Mouse (Mus musculus) gastrocnemius, adult 18-20 months (tissue): ENCODE data around the gene Hnrnpul1. TPM values are rescaled to one million over a fixed set of nuclear protein-coding genes. Genes with fewer than 3 reads are reported as not detected.

Source experiments
- DNase-seq: peaks from one replicate; pipeline ENCODE4 v3.0.0; 2021; ENCODE audit warnings: low spot score
- total RNA-seq, 2 experiments: library from RNA; stranded (reverse); gene quantifications; 2 replicates each; pipeline ENCODE4 v1.2.3; 2021

Gene Hnrnpul1
- total RNA-seq, 2 experiments from 2014 or later, result 69.1 to 73.4 TPM

- DNase-seq, result no peak
Measured at GRCm38 (mm10) chr7:25690051-25690450, 64.5 kb downstream of the Hnrnpul1 start.

- DNase-seq, result no peak
Measured at GRCm38 (mm10) chr7:25689603-25690021, 64.9 kb downstream of the Hnrnpul1 start.

GRCm38 (mm10) chr7:25688810-25689586 is 65.6 kb downstream of the Hnrnpul1 start:
- peak; percentile 67 for DNase-seq

- DNase-seq, result no peak
Measured at GRCm38 (mm10) chr7:25687811-25688401, 66.7 kb downstream of the Hnrnpul1 start.

- DNase-seq, result peak; percentile 67
Measured at GRCm38 (mm10) chr7:25686680-25687531, 67.7 kb downstream of the Hnrnpul1 start, which contains the start of gene Tgfb1. Gene Tgfb1 (plus strand): TSS chr7:25687002.

GRCm38 (mm10) chr7:25685926-25686470 is 68.6 kb downstream of the Hnrnpul1 start:
- no peak for DNase-seq

GRCm38 (mm10) chr7:25684659-25685058 is 69.9 kb downstream of the Hnrnpul1 start:
- DNase-seq, result no peak

- DNase-seq, result no peak
Measured at GRCm38 (mm10) chr7:25683474-25684180, 70.9 kb downstream of the Hnrnpul1 start.

- DNase-seq, result no peak
Measured at GRCm38 (mm10) chr7:25681341-25682231, 73.0 kb downstream of the Hnrnpul1 start.

- DNase-seq, result peak; percentile 95
Measured at GRCm38 (mm10) chr7:25680514-25681258, 73.9 kb downstream of the Hnrnpul1 start, which contains the start of gene B9d2. Gene B9d2 (plus strand): TSS chr7:25680780.

GRCm38 (mm10) chr7:25679971-25680370 is 74.6 kb downstream of the Hnrnpul1 start:
- DNase-seq, result no peak

GRCm38 (mm10) chr7:25677013-25677412 is 77.5 kb downstream of the Hnrnpul1 start:
- no peak for DNase-seq

- peak; percentile 70 for DNase-seq
Measured at GRCm38 (mm10) chr7:25676085-25676781, 78.3 kb downstream of the Hnrnpul1 start.

- no peak for DNase-seq
Measured at GRCm38 (mm10) chr7:25675405-25675804, 79.2 kb downstream of the Hnrnpul1 start.

- DNase-seq, result no peak
Measured at GRCm38 (mm10) chr7:25674719-25675300, 79.7 kb downstream of the Hnrnpul1 start, which contains the start of gene Tmem91. Gene Tmem91 (minus strand): TSS chr7:25675166.

- DNase-seq, result no peak
Measured at GRCm38 (mm10) chr7:25674297-25674696, 80.3 kb downstream of the Hnrnpul1 start.

GRCm38 (mm10) chr7:25672442-25672841 is 82.1 kb downstream of the Hnrnpul1 start:
- no peak for DNase-seq

- DNase-seq, result no peak
Measured at GRCm38 (mm10) chr7:25671686-25672085, 82.9 kb downstream of the Hnrnpul1 start.
